Mouse (Mus musculus) liver, embryonic 11.5 days (tissue): ENCODE measurements around the gene Mypn. TPM values are rescaled to one million over a fixed set of nuclear protein-coding genes. Genes with fewer than 3 reads are reported as not detected.

Experiments used
- ATAC-seq: fragments of 200-750 bp; cut with Nextera tagmentation; replicated peaks from 2 replicates; pipeline ENCODE4 v1.8.0; 2017; ENCODE audit warnings: moderate number of reproducible peaks, mild to moderate bottlenecking, moderate TSS enrichment, moderate library complexity; ENCODE audit not compliant: low FRiP score
- DNase-seq: peaks from one replicate; pipeline ENCODE4 v3.0.0-alpha.2; 2017; ENCODE audit warnings: low spot score
- H3K27ac ChIP-seq: fragments of 300-500 bp; sonication (generic); 2 replicates; pipeline ENCODE4 v1.5.1; 2014; ENCODE audit warnings: mild to moderate bottlenecking, low read depth, low read length, control low read depth
- H3K27me3 ChIP-seq: fragments of 300-500 bp; sonication (generic); replicated peaks from 2 replicates; pipeline ENCODE4 v1.6.1; 2014; ENCODE audit warnings: low read length, mixed read lengths; ENCODE audit not compliant: control insufficient read depth, insufficient read depth
- H3K36me3 ChIP-seq: fragments of 300-500 bp; sonication (generic); 2 replicates; pipeline ENCODE4 v1.6.1; 2014; ENCODE audit warnings: mild to moderate bottlenecking, low read length, moderate library complexity, mixed read lengths; ENCODE audit not compliant: control insufficient read depth, insufficient read depth
- H3K4me1 ChIP-seq: fragments of 300-500 bp; sonication (generic); replicated peaks from 2 replicates; pipeline ENCODE4 v1.6.1; 2014; ENCODE audit warnings: low read length, mixed read lengths; ENCODE audit not compliant: control insufficient read depth, insufficient read depth
- H3K4me2 ChIP-seq: fragments of 300-500 bp; sonication (generic); 2 replicates; pipeline ENCODE4 v1.6.1; 2014; ENCODE audit warnings: mild to moderate bottlenecking, control low read depth, moderate library complexity
- H3K4me3 ChIP-seq: fragments of 300-500 bp; sonication (generic); 2 replicates; pipeline ENCODE4 v1.5.1; 2014; ENCODE audit warnings: low read depth, low read length, control low read depth
- H3K9ac ChIP-seq: fragments of 300-500 bp; sonication (generic); 2 replicates; pipeline ENCODE4 v1.6.1; 2014; ENCODE audit warnings: low read depth, low read length, control low read depth
- H3K9me3 ChIP-seq: fragments of 300-500 bp; sonication (generic); 2 replicates; pipeline ENCODE4 v1.6.1; 2016; ENCODE audit warnings: low read length, inconsistent platforms, mixed read lengths; ENCODE audit not compliant: control insufficient read depth
- WGBS: fragments of 180-500 bp; shearing (Covaris S2); extraction: QIAGEN DNeasy Blood & Tissue Kit; methylation state at CpG from one replicate; pipeline ENCODE4 v1.1.7; 2014; 5-methylcytosine and 5-hydroxymethylcytosine counted together
- polyA plus RNA-seq: library from polyadenylated mRNA; unstranded; fragments of >200 nt; fragmentation: Nextera tagmentation; extraction: Ambion mirVana; gene quantifications from 2 replicates; pipeline ENCODE4 v1.2.1, GENCODE M21; 2014

Gene Mypn
- polyA plus RNA-seq, 1 experiment from 2014 or later, result 0.16 TPM

GRCm38 (mm10) chr10:63240868-63241271 lies 37.1 kb upstream of the Mypn start:
- ATAC-seq, result no peak
- no peak overlapping the region for H3K9ac ChIP-seq
- H3K4me3 ChIP-seq, result no peak overlapping the region
- DNase-seq, result no peak
- no peak overlapping the region for H3K27ac ChIP-seq
- H3K36me3 ChIP-seq, result peaks cover 2% of the 10 kb centered on the region; the same call in 1 of the 2 replicates
- H3K4me2 ChIP-seq, result no peak overlapping the region
- H3K4me1 ChIP-seq, result peaks cover 5% of the 10 kb centered on the region; the same call in 1 of the 2 replicates
- no peaks in the 10 kb centered on the region for H3K9me3 ChIP-seq
- WGBS, result 75% methylated on average over 2 of the region's 2 CpGs
- no peaks in the 10 kb centered on the region for H3K27me3 ChIP-seq

DNA sequence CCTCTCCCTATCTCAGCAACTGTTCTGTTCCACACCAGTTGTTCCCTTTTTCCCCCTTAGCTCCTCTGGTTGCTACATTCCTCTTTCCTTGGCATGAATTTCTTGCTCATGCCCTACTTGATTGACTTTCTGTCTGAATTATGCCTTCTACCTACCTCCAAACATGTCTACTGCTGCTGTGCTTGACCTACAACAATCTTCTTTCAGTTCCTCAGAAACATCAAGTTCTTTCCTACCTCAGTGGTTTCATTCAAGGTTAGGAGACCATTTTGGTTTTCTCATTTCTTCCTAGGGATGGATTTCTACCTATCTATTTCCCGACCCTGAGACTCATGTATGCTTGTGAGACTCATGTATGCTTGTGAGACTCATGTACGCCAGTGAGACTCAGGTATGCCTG lies 36.1 kb upstream of the Mypn start:
- no peaks in the 10 kb centered on the region for H3K27me3 ChIP-seq
- no peaks in the 10 kb centered on the region for H3K9me3 ChIP-seq
- no peak overlapping the region for H3K4me3 ChIP-seq
- no peak for ATAC-seq
- no peak overlapping the region for H3K4me2 ChIP-seq
- no peak overlapping the region for H3K9ac ChIP-seq
- DNase-seq, result no peak
- no peaks in the 10 kb centered on the region for H3K36me3 ChIP-seq
- no peak overlapping the region for H3K27ac ChIP-seq
- 80% methylated on average over 2 of the region's 2 CpGs for WGBS
- peaks cover 5% of the 10 kb centered on the region; the same call in 1 of the 2 replicates for H3K4me1 ChIP-seq

DNA sequence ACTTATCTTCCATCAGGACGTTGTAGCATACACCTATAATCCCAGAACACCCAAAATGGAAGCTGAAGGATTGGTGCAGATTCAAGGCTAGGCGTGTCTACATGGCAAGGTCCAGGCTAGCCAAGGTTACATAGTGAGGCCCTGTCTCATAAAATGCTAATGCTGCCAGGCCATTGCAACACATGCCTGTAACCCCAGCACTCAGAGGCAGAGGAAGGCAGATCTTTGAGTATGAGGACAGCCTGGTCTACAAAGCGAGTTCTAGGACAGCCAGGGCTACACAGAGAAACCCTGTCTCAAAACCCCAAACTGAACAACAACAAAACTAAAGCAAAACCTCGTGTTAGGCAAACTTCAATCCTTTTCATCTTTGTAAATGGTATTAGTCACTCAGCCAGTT lies 34.3 kb upstream of the Mypn start:
- no peak for ATAC-seq
- H3K9ac ChIP-seq, result no peak overlapping the region
- WGBS, result 72% methylated on average over 4 of the region's 4 CpGs

GRCm38 (mm10) chr10:63237206-63237605 lies 33.5 kb upstream of the Mypn start:
- Histone ChIP-seq H3K4me1 (no peaks in the 10 kb centered on the region), H3K27me3 (no peaks in the 10 kb centered on the region), H3K9ac (no peak overlapping the region), H3K4me3 (no peak overlapping the region), H3K27ac (no peak overlapping the region), H3K4me2 (no peak overlapping the region), H3K9me3 (no peaks in the 10 kb centered on the region), H3K36me3 (no peaks in the 10 kb centered on the region)
- 80% methylated on average over 2 of the region's 2 CpGs for WGBS
- ATAC-seq, result no peak
- DNase-seq, result no peak

More for the DNA sequence above, 34.3 kb upstream of the Mypn start:
- Histone ChIP-seq H3K4me3 (no peak overlapping the region), H3K36me3 (no peaks in the 10 kb centered on the region), H3K27me3 (no peaks in the 10 kb centered on the region), H3K27ac (no peak overlapping the region), H3K4me1 (peaks cover 5% of the 10 kb centered on the region; the same call in 1 of the 2 replicates), H3K9me3 (no peaks in the 10 kb centered on the region), H3K4me2 (no peak overlapping the region)
- no peak for DNase-seq

GRCm38 (mm10) chr10:63236663-63237062 lies 32.9 kb upstream of the Mypn start:
- DNase-seq (no peak), ATAC-seq (no peak)
- Histone ChIP-seq H3K9ac (no peak overlapping the region), H3K36me3 (no peaks in the 10 kb centered on the region), H3K9me3 (no peaks in the 10 kb centered on the region), H3K27me3 (no peaks in the 10 kb centered on the region), H3K27ac (no peak overlapping the region), H3K4me3 (no peak overlapping the region), H3K4me1 (no peaks in the 10 kb centered on the region), H3K4me2 (no peak overlapping the region)
- 89% methylated on average over 6 of the region's 6 CpGs for WGBS

GRCm38 (mm10) chr10:63235889-63236288 lies 32.1 kb upstream of the Mypn start:
- H3K4me2 ChIP-seq, result no peak overlapping the region
- WGBS, result 81% methylated on average over 8 of the region's 8 CpGs
- no peak overlapping the region for H3K9ac ChIP-seq
- DNase-seq (no peak), ATAC-seq (no peak)
- H3K4me1 ChIP-seq, result no peaks in the 10 kb centered on the region
- H3K9me3 ChIP-seq, result no peaks in the 10 kb centered on the region
- no peak overlapping the region for H3K27ac ChIP-seq
- no peaks in the 10 kb centered on the region for H3K27me3 ChIP-seq
- no peaks in the 10 kb centered on the region for H3K36me3 ChIP-seq
- H3K4me3 ChIP-seq, result no peak overlapping the region

DNA sequence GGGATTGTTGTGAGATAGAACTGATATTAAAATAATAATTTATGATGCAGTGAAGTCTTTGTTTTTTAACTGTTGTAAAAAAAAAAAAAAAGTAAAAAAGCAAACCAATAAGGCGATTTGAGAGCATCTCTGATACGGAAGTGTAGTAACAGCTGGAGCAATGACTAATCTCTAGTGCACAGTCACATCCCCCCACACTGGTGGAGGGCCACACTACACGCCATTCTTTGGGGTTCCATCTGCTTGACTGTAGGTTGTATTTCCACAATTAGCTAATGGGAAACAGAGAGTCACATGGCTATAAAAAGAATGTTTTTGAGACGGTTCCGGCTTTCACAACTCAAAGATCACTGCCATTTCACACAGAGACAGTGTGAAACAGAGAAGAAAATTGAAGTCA lies 30.4 kb upstream of the Mypn start:
- Histone ChIP-seq H3K4me2 (no peak overlapping the region), H3K27me3 (no peaks in the 10 kb centered on the region), H3K4me1 (no peaks in the 10 kb centered on the region), H3K9ac (no peak overlapping the region), H3K27ac (no peak overlapping the region), H3K9me3 (no peaks in the 10 kb centered on the region), H3K36me3 (no peaks in the 10 kb centered on the region), H3K4me3 (no peak overlapping the region)
- WGBS, result 83% methylated on average over 5 of the region's 5 CpGs
- DNase-seq (no peak), ATAC-seq (no peak)

DNA sequence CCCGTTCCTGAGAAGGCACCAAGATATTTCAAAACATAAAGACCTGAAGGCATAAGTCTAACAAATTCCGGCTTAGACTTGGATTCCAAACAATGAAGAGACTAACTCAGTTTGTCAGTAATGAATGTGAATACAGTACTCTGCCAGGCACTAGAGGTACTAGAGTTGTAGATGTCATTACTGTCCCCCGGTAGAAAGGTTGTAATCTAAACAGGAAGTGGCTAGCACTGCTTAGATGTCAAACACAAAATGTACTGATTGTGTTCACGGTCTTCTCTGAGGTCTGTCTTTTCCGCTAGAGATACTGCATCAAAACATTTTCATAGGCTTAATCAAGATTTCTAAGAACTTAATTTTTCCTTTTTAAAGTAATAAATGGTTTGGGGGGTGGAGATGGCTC lies 27.9 kb upstream of the Mypn start:
- 43% methylated on average over 5 of the region's 5 CpGs for WGBS
- H3K27me3 ChIP-seq, result no peaks in the 10 kb centered on the region

DNA sequence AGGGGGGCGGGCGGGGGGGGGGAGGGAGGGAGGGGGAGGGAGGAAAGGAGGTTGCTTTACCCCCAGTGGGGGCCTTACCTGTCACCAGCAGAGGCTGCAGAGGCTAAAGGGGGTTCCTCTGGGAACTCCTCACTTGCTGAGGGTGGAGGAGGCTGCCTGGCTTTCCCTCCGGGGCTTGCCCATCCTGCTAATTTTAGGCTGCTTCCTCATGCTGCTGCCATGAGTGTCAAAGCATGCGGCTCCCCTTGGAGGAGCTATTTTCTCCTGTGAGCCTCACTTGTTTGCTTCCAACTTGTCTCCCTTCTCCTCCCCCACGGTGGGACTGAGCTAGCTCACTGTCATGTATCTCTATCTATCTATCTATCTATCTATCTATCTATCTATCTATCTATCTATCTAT lies 27.1 kb upstream of the Mypn start:
- no peak for DNase-seq
- 38% methylated on average over 4 of the region's 5 CpGs for WGBS
- Histone ChIP-seq H3K27ac (no peak overlapping the region), H3K4me3 (no peak overlapping the region), H3K9me3 (no peaks in the 10 kb centered on the region), H3K36me3 (no peaks in the 10 kb centered on the region), H3K4me1 (no peaks in the 10 kb centered on the region), H3K9ac (no peak overlapping the region), H3K4me2 (no peak overlapping the region), H3K27me3 (no peaks in the 10 kb centered on the region)
- ATAC-seq, result no peak

More for the DNA sequence above, 27.9 kb upstream of the Mypn start:
- H3K4me3 ChIP-seq, result no peak overlapping the region
- no peaks in the 10 kb centered on the region for H3K4me1 ChIP-seq
- ATAC-seq (no peak), DNase-seq (no peak)
- no peaks in the 10 kb centered on the region for H3K36me3 ChIP-seq
- no peak overlapping the region for H3K4me2 ChIP-seq
- no peak overlapping the region for H3K27ac ChIP-seq
- no peak overlapping the region for H3K9ac ChIP-seq
- H3K9me3 ChIP-seq, result no peaks in the 10 kb centered on the region
